Mouse (Mus musculus): ENCODE data around the gene Arsg. TPM values are rescaled to one million over a fixed set of nuclear protein-coding genes. Genes with fewer than 3 reads are reported as not detected.

Arsg gene
- total and polyA plus RNA-seq, 2 experiments from 2014 or later: 6.0 to 6.6 TPM

- peaks cover 2% of the 10 kb centered on the region; the same call in 1 of the 2 replicates for H3K36me3 ChIP-seq (ENCODE audit: insufficient read depth, low read length)
- H3K4me2 ChIP-seq (ENCODE audit: low read depth, low read length, poor library complexity, severe bottlenecking): no peak overlapping the region
- H3K4me1 ChIP-seq (ENCODE audit: insufficient read depth, low read length): no peaks in the 10 kb centered on the region
- no peaks in the 10 kb centered on the region for H3K27me3 ChIP-seq (ENCODE audit: insufficient read depth, low read length)
- ATAC-seq (ENCODE audit: low FRiP score): no peak
- TF ChIP-seq CTCF (IDR thresholded peaks at IDR 0.05): no peak
- no peak for DNase-seq (ENCODE audit: low spot score)
- H3K9me3 ChIP-seq (ENCODE audit: low read length): no peaks in the 10 kb centered on the region
- no peak overlapping the region for H3K4me3 ChIP-seq (ENCODE audit: low read depth, low read length)
- no peak overlapping the region for H3K9ac ChIP-seq (replicated peaks; ENCODE audit: low read length, poor library complexity, severe bottlenecking)
- H3K27ac ChIP-seq (ENCODE audit: low read depth, low read length): no peak overlapping the region
- WGBS: 76% methylated on average over 5 of the region's 5 CpGs
Measured at GRCm38 (mm10) chr11:109460586-109460985, 12.6 kb upstream of the Arsg start.

- no peak overlapping the region for H3K4me2 ChIP-seq (ENCODE audit: low read depth, low read length, poor library complexity, severe bottlenecking)
- no peak for DNase-seq (ENCODE audit: low spot score)
- peaks cover 2% of the 10 kb centered on the region; the same call in 1 of the 2 replicates for H3K36me3 ChIP-seq (ENCODE audit: insufficient read depth, low read length)
- H3K4me3 ChIP-seq (ENCODE audit: low read depth, low read length): no peak overlapping the region
- TF ChIP-seq CTCF (IDR thresholded peaks at IDR 0.05): no peak
- no peaks in the 10 kb centered on the region for H3K9me3 ChIP-seq (ENCODE audit: low read length)
- no peak overlapping the region for H3K27ac ChIP-seq (ENCODE audit: low read depth, low read length)
- no peak overlapping the region for H3K9ac ChIP-seq (replicated peaks; ENCODE audit: low read length, poor library complexity, severe bottlenecking)
- no peaks in the 10 kb centered on the region for H3K27me3 ChIP-seq (ENCODE audit: insufficient read depth, low read length)
- no peaks in the 10 kb centered on the region for H3K4me1 ChIP-seq (ENCODE audit: insufficient read depth, low read length)
- 94% methylated on average over 4 of the region's 4 CpGs for WGBS
- no peak for ATAC-seq (ENCODE audit: low FRiP score)
Measured at GRCm38 (mm10) chr11:109465068-109465467, 8.1 kb upstream of the Arsg start.

GRCm38 (mm10) chr11:109466987-109467386 lies 6.2 kb upstream of the Arsg start:
- Histone ChIP-seq H3K4me1 (ENCODE audit: insufficient read depth, low read length) (no peaks in the 10 kb centered on the region), H3K4me2 (ENCODE audit: low read depth, low read length, poor library complexity, severe bottlenecking) (no peak overlapping the region), H3K4me3 (ENCODE audit: low read depth, low read length) (no peak overlapping the region), H3K27me3 (ENCODE audit: insufficient read depth, low read length) (no peaks in the 10 kb centered on the region; the same call in 1 of the 2 replicates), H3K27ac (ENCODE audit: low read depth, low read length) (no peak overlapping the region), H3K9me3 (ENCODE audit: low read length) (no peaks in the 10 kb centered on the region), H3K9ac (replicated peaks; ENCODE audit: low read length, poor library complexity, severe bottlenecking) (no peak overlapping the region), H3K36me3 (ENCODE audit: insufficient read depth, low read length) (peaks cover 2% of the 10 kb centered on the region; the same call in 1 of the 2 replicates)
- DNase-seq (ENCODE audit: low spot score) (no peak), ATAC-seq (ENCODE audit: low FRiP score) (no peak)
- WGBS: 90% methylated on average over 8 of the region's 8 CpGs
- TF ChIP-seq CTCF (IDR thresholded peaks at IDR 0.05): no peak

GRCm38 (mm10) chr11:109468133-109468532 lies 5.0 kb upstream of the Arsg start:
- no peak overlapping the region for H3K4me2 ChIP-seq (ENCODE audit: low read depth, low read length, poor library complexity, severe bottlenecking)
- H3K9me3 ChIP-seq (ENCODE audit: low read length): no peaks in the 10 kb centered on the region
- no peaks in the 10 kb centered on the region; the same call in 1 of the 2 replicates for H3K27me3 ChIP-seq (ENCODE audit: insufficient read depth, low read length)
- H3K27ac ChIP-seq (ENCODE audit: low read depth, low read length): no peak overlapping the region
- no peak for ATAC-seq (ENCODE audit: low FRiP score)
- H3K36me3 ChIP-seq (ENCODE audit: insufficient read depth, low read length): peaks cover 2% of the 10 kb centered on the region; the same call in 1 of the 2 replicates
- H3K4me3 ChIP-seq (ENCODE audit: low read depth, low read length): no peak overlapping the region
- H3K9ac ChIP-seq (replicated peaks; ENCODE audit: low read length, poor library complexity, severe bottlenecking): no peak overlapping the region
- WGBS: 84% methylated on average over 5 of the region's 5 CpGs
- no peak for DNase-seq (ENCODE audit: low spot score)
- no peak for TF ChIP-seq CTCF (IDR thresholded peaks at IDR 0.05)
- H3K4me1 ChIP-seq (ENCODE audit: insufficient read depth, low read length): no peaks in the 10 kb centered on the region

- 73% methylated on average over 9 of the region's 9 CpGs for WGBS
- H3K4me2 ChIP-seq (ENCODE audit: low read depth, low read length, poor library complexity, severe bottlenecking): no peak overlapping the region
- no peak for TF ChIP-seq CTCF (IDR thresholded peaks at IDR 0.05)
- no peaks in the 10 kb centered on the region; the same call in 1 of the 2 replicates for H3K27me3 ChIP-seq (ENCODE audit: insufficient read depth, low read length)
- DNase-seq (ENCODE audit: low spot score): no peak
- no peaks in the 10 kb centered on the region for H3K9me3 ChIP-seq (ENCODE audit: low read length)
- no peak overlapping the region for H3K27ac ChIP-seq (ENCODE audit: low read depth, low read length)
- no peaks in the 10 kb centered on the region for H3K4me1 ChIP-seq (ENCODE audit: insufficient read depth, low read length)
- H3K4me3 ChIP-seq (ENCODE audit: low read depth, low read length): no peak overlapping the region
- H3K36me3 ChIP-seq (ENCODE audit: insufficient read depth, low read length): no peaks in the 10 kb centered on the region
- no peak overlapping the region for H3K9ac ChIP-seq (replicated peaks; ENCODE audit: low read length, poor library complexity, severe bottlenecking)
- no peak for ATAC-seq (ENCODE audit: low FRiP score)
Measured at GRCm38 (mm10) chr11:109470170-109470569, 3.0 kb upstream of the Arsg start.

- no peaks in the 10 kb centered on the region for H3K36me3 ChIP-seq (ENCODE audit: insufficient read depth, low read length)
- ATAC-seq (ENCODE audit: low FRiP score) (no peak), DNase-seq (ENCODE audit: low spot score) (no peak)
- no peaks in the 10 kb centered on the region; the same call in 1 of the 2 replicates for H3K27me3 ChIP-seq (ENCODE audit: insufficient read depth, low read length)
- 43% methylated on average over 15 of the region's 15 CpGs for WGBS
- H3K9me3 ChIP-seq (ENCODE audit: low read length): no peaks in the 10 kb centered on the region
- H3K27ac ChIP-seq (ENCODE audit: low read depth, low read length): no peak overlapping the region
- no peak overlapping the region for H3K9ac ChIP-seq (replicated peaks; ENCODE audit: low read length, poor library complexity, severe bottlenecking)
- peak overlapping the region; percentile 81 for H3K4me3 ChIP-seq (ENCODE audit: low read depth, low read length)
- peak overlapping the region; percentile 94 for H3K4me2 ChIP-seq (ENCODE audit: low read depth, low read length, poor library complexity, severe bottlenecking)
- H3K4me1 ChIP-seq (ENCODE audit: insufficient read depth, low read length): no peaks in the 10 kb centered on the region
- no peak for TF ChIP-seq CTCF (IDR thresholded peaks at IDR 0.05)
Measured at GRCm38 (mm10) chr11:109470921-109471861, 2.0 kb upstream of the Arsg start.
